Mouse (Mus musculus) kidney, postnatal 25 days (tissue): ENCODE results near the gene Srp14.
A peak's percentile ranks its signal among the peaks of the same experiment; 100 is the strongest.

ENCODE experiments used
- DNase-seq, 2 experiments: peaks; one replicate each; pipeline ENCODE4 v3.0.0; 2021; ENCODE audit warnings: mixed read lengths in 2 of 2

Gene Srp14

GRCm38 (mm10) chr2:118431589-118431988 lies 47.9 kb downstream of the Srp14 start:
- DNase-seq: peak; percentile 51 to 61

- no peak for DNase-seq
These were observed 48.9 kb downstream of the Srp14 start for GRCm38 (mm10) chr2:118430630-118431029.

GRCm38 (mm10) chr2:118429297-118429696 lies 50.2 kb downstream of the Srp14 start:
- DNase-seq: no peak

GRCm38 (mm10) chr2:118428296-118428695 lies 51.2 kb downstream of the Srp14 start:
- no peak for DNase-seq
